Mouse (Mus musculus) heart, embryonic 16.5 days (tissue): ENCODE measurements around the gene Hexdc. TPM values are rescaled to one million over a fixed set of nuclear protein-coding genes. Genes with fewer than 3 reads are reported as not detected.

Source experiments
- ATAC-seq: fragments of 200-750 bp; cut with Nextera tagmentation; replicated peaks from 2 replicates; pipeline ENCODE4 v1.8.0; 2017; ENCODE audit warnings: moderate number of reproducible peaks; ENCODE audit not compliant: insufficient read depth, low FRiP score; ENCODE audit errors: extremely low read depth
- H3K27ac ChIP-seq: fragments of 300-500 bp; sonication (generic); 2 replicates; pipeline ENCODE4 v1.5.1; 2014; ENCODE audit warnings: mild to moderate bottlenecking, low read length, control low read depth, moderate library complexity
- H3K27me3 ChIP-seq: fragments of 300-500 bp; sonication (generic); 2 replicates; pipeline ENCODE4 v1.6.1; 2014; ENCODE audit warnings: low read length, mixed read lengths; ENCODE audit not compliant: control insufficient read depth, insufficient read depth
- H3K36me3 ChIP-seq: fragments of 300-500 bp; sonication (generic); 2 replicates; pipeline ENCODE4 v1.6.1; 2014; ENCODE audit not compliant: control insufficient read depth, insufficient read depth
- H3K4me1 ChIP-seq: fragments of 300-500 bp; sonication (generic); 2 replicates; pipeline ENCODE4 v1.6.1; 2014; ENCODE audit warnings: low read length, mixed read lengths; ENCODE audit not compliant: control insufficient read depth, insufficient read depth
- H3K4me2 ChIP-seq: fragments of 300-500 bp; sonication (generic); 2 replicates; pipeline ENCODE4 v1.6.1; 2014; ENCODE audit warnings: low read depth, mild to moderate bottlenecking, control low read depth, low read length
- H3K4me3 ChIP-seq: fragments of 300-500 bp; sonication (generic); 2 replicates; pipeline ENCODE4 v1.5.1; 2014; ENCODE audit warnings: mild to moderate bottlenecking, control low read depth, low read length
- H3K9ac ChIP-seq: fragments of 300-500 bp; sonication (generic); 2 replicates; pipeline ENCODE4 v1.6.1; 2014; ENCODE audit warnings: low read length, control low read depth
- H3K9me3 ChIP-seq: fragments of 300-500 bp; sonication (generic); replicated peaks from 2 replicates; pipeline ENCODE4 v1.6.1; 2016; ENCODE audit warnings: low read length; ENCODE audit not compliant: control insufficient read depth
- WGBS: fragments of 180-500 bp; shearing (Covaris S2); extraction: QIAGEN DNeasy Blood & Tissue Kit; methylation state at CpG from one replicate; pipeline ENCODE4 v1.1.7; 2014; 5-methylcytosine and 5-hydroxymethylcytosine counted together
- polyA plus RNA-seq: library from polyadenylated mRNA; unstranded; fragments of >200 nt; fragmentation: Nextera tagmentation; extraction: Ambion mirVana; gene quantifications from 2 replicates; pipeline ENCODE4 v1.2.1, GENCODE M21; 2015

Hexdc gene
- polyA plus RNA-seq, 1 experiment from 2014 or later = 9.3 TPM

DNA sequence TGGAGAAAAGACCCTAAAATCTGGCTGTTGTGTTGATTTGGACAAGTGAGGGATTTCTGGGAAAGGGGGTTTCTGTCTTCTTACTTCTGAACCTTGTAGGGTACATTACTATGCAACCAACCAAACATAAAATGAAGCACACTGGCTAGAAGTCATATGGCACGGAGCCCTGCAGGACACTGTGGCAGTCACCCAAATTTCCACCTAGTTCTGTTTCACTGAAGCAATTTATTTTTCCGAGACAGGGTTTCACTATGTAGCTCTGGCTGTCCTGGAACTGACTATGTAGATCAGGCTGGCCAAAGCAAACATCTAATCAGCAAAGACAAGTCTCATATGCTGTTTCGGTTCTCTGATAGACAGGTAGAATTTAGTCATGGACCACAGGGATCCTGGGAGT lies 14.6 kb upstream of the Hexdc start:
- H3K36me3 ChIP-seq = no peaks in the 10 kb centered on the region
- WGBS = 73% methylated on average over 3 of the region's 3 CpGs
- H3K27ac ChIP-seq = no peak overlapping the region
- no peak overlapping the region for H3K9ac ChIP-seq
- H3K9me3 ChIP-seq = no peaks in the 10 kb centered on the region
- H3K27me3 ChIP-seq = no peaks in the 10 kb centered on the region
- H3K4me1 ChIP-seq = no peaks in the 10 kb centered on the region
- ATAC-seq = no peak
- H3K4me3 ChIP-seq = no peak overlapping the region
- H3K4me2 ChIP-seq = no peak overlapping the region

GRCm38 (mm10) chr11:121192742-121193141 lies 11.5 kb upstream of the Hexdc start:
- Histone ChIP-seq H3K4me2 (no peak overlapping the region), H3K9me3 (no peaks in the 10 kb centered on the region), H3K4me1 (no peaks in the 10 kb centered on the region), H3K27ac (no peak overlapping the region), H3K9ac (no peak overlapping the region), H3K4me3 (no peak overlapping the region), H3K36me3 (no peaks in the 10 kb centered on the region), H3K27me3 (no peaks in the 10 kb centered on the region)
- no peak for ATAC-seq
- WGBS = 68% methylated on average over 2 of the region's 2 CpGs

DNA sequence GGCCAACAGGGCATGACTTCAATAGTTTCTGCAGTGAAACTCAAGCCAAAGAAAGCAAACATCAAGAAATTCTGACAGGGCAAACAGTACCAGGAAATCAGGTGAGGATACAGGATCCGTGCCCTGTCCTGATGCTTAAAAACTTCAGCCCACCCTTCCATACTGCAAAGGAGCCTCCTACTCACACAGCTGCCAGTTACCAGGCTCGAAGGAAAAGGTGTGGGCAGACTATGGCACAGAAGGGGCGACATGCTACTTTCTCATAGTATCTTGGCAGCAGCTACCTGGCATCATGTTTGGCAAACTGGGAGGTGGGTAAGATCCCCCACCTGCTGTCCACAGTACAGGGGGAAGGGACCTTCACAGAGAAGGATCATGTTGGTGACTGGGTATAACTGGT lies 10.8 kb upstream of the Hexdc start:
- H3K9me3 ChIP-seq = no peaks in the 10 kb centered on the region
- H3K9ac ChIP-seq = no peak overlapping the region
- H3K4me3 ChIP-seq = no peak overlapping the region
- H3K36me3 ChIP-seq = no peaks in the 10 kb centered on the region
- no peaks in the 10 kb centered on the region for H3K27me3 ChIP-seq
- 84% methylated on average over 3 of the region's 3 CpGs for WGBS
- no peaks in the 10 kb centered on the region for H3K4me1 ChIP-seq
- no peak overlapping the region for H3K27ac ChIP-seq
- no peak overlapping the region for H3K4me2 ChIP-seq
- no peak for ATAC-seq

- no peak overlapping the region for H3K4me2 ChIP-seq
- WGBS = 38% methylated on average over 2 of the region's 2 CpGs
Observed at GRCm38 (mm10) chr11:121198622-121199021, 5.6 kb upstream of the Hexdc start.

DNA sequence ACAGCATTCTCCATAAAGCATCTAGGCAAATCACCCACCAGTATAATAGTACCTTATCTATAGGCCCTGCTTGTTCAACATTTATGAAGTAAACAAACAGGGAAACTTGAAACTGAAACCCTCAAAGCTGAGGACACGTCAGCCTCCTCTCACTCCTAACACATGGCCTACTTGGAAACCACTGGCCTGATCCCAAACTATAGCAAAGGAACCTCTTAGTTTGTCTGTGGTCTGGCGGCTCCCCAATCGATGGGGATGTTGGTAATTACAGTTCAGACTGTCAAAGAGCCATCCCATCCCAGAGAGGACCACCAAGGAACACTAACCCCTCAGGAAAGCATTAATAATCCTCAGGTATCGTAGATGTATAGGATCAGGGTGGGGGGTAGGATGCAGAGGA lies 4.4 kb upstream of the Hexdc start:
- Histone ChIP-seq H3K4me2 (no peak overlapping the region), H3K9me3 (no peaks in the 10 kb centered on the region), H3K27ac (no peak overlapping the region), H3K4me1 (peaks cover 6% of the 10 kb centered on the region; the same call in 1 of the 2 replicates), H3K4me3 (no peak overlapping the region), H3K36me3 (no peaks in the 10 kb centered on the region), H3K27me3 (no peaks in the 10 kb centered on the region), H3K9ac (no peak overlapping the region)
- WGBS = 79% methylated on average over 4 of the region's 4 CpGs
- ATAC-seq = no peak

More at GRCm38 (mm10) chr11:121198622-121199021, 5.6 kb upstream of the Hexdc start:
- Histone ChIP-seq H3K4me3 (no peak overlapping the region), H3K9ac (no peak overlapping the region), H3K36me3 (no peaks in the 10 kb centered on the region), H3K4me1 (0 out of 2 replicates have a peak, but pooled peaks cover 3% of the 10 kb centered on the region), H3K27me3 (no peaks in the 10 kb centered on the region), H3K27ac (no peak overlapping the region), H3K9me3 (no peaks in the 10 kb centered on the region)
- ATAC-seq = no peak

GRCm38 (mm10) chr11:121200781-121201180 lies 3.5 kb upstream of the Hexdc start:
- ATAC-seq = no peak
- Histone ChIP-seq H3K4me1 (peaks cover 11% of the 10 kb centered on the region), H3K4me3 (no peak overlapping the region), H3K9ac (no peak overlapping the region), H3K9me3 (no peaks in the 10 kb centered on the region), H3K36me3 (no peaks in the 10 kb centered on the region), H3K4me2 (no peak overlapping the region), H3K27ac (no peak overlapping the region), H3K27me3 (no peaks in the 10 kb centered on the region)
- WGBS = 89% methylated on average over 6 of the region's 6 CpGs

GRCm38 (mm10) chr11:121201436-121202198 lies 2.6 kb upstream of the Hexdc start:
- H3K4me1 ChIP-seq = peaks cover 11% of the 10 kb centered on the region
- no peak overlapping the region for H3K4me2 ChIP-seq
- H3K9me3 ChIP-seq = no peaks in the 10 kb centered on the region
- H3K9ac ChIP-seq = no peak overlapping the region
- no peaks in the 10 kb centered on the region for H3K36me3 ChIP-seq
- no peaks in the 10 kb centered on the region for H3K27me3 ChIP-seq
- 38% methylated on average over 11 of the region's 11 CpGs for WGBS
- no peak overlapping the region for H3K4me3 ChIP-seq
- ATAC-seq = no peak
- H3K27ac ChIP-seq = no peak overlapping the region

GRCm38 (mm10) chr11:121203859-121204160 lies 423 bp upstream of the Hexdc start:
- Histone ChIP-seq H3K27ac (no peak overlapping the region), H3K4me3 (peak overlapping the region; percentile 69), H3K27me3 (no peaks in the 10 kb centered on the region), H3K9ac (no peak overlapping the region), H3K4me2 (peak overlapping the region; percentile 90), H3K4me1 (peaks cover 11% of the 10 kb centered on the region), H3K36me3 (peaks cover 6% of the 10 kb centered on the region; the same call in 1 of the 2 replicates), H3K9me3 (no peaks in the 10 kb centered on the region)
- 0% methylated on average over 5 of the region's 5 CpGs for WGBS
- ATAC-seq = no peak

DNA sequence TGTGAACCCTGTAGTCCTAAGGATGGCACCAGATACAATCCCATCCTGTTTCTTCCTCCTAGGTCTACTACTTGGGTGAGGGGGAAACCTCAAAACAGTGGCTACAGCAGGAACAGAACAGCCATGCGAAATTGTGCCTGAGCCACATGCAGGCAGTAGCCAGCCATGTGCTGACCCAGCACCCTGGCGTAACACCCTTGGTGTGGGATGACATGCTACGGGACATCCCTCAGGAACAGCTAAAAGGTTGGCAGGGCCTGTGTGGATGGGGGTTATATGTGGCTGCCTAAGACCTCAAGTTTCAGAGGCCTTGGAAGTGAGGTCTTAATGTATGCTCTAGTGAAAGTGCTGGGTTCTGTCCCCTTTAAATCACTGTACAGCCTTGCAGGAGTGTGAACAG lies 12.6 kb downstream of the Hexdc start:
- H3K9me3 ChIP-seq = no peaks in the 10 kb centered on the region
- no peak overlapping the region for H3K4me3 ChIP-seq
- no peak overlapping the region for H3K27ac ChIP-seq
- H3K36me3 ChIP-seq = peaks cover 12% of the 10 kb centered on the region
- WGBS = 96% methylated on average over 3 of the region's 3 CpGs
- no peak overlapping the region for H3K4me2 ChIP-seq
- H3K9ac ChIP-seq = no peak overlapping the region
- H3K27me3 ChIP-seq = no peaks in the 10 kb centered on the region
- ATAC-seq = no peak
- 0 out of 2 replicates have a peak, but pooled peaks cover 4% of the 10 kb centered on the region for H3K4me1 ChIP-seq
